Mouse (Mus musculus) kidney, postnatal 10 days (tissue): ENCODE results near the gene Nxph4.

ENCODE experiments used
- DNase-seq: peaks from one replicate; pipeline ENCODE4 v3.0.0; 2021; ENCODE audit warnings: mixed read lengths

Gene Nxph4

GRCm38 (mm10) chr10:127542084-127542483, 7.7 kb upstream of the Nxph4 start:
- DNase-seq = peak; percentile 48

GRCm38 (mm10) chr10:127541510-127541909, 7.2 kb upstream of the Nxph4 start:
- no peak for DNase-seq

- DNase-seq = peak; percentile 91
Observed at GRCm38 (mm10) chr10:127537854-127538583, 3.7 kb upstream of the Nxph4 start.

GRCm38 (mm10) chr10:127536586-127537314, 2.4 kb upstream of the Nxph4 start:
- peak; percentile 73 for DNase-seq

- DNase-seq = no peak
Observed at GRCm38 (mm10) chr10:127534929-127535384, 598 bp upstream of the Nxph4 start.

GRCm38 (mm10) chr10:127531548-127531947, 2.8 kb downstream of the Nxph4 start:
- no peak for DNase-seq

GRCm38 (mm10) chr10:127530945-127531344, 3.4 kb downstream of the Nxph4 start:
- no peak for DNase-seq

GRCm38 (mm10) chr10:127527481-127527880, 6.9 kb downstream of the Nxph4 start:
- no peak for DNase-seq

- peak; percentile 79 for DNase-seq
Observed at GRCm38 (mm10) chr10:127526681-127527080, 7.7 kb downstream of the Nxph4 start.

- DNase-seq = no peak
Observed at GRCm38 (mm10) chr10:127526048-127526447, 8.3 kb downstream of the Nxph4 start.

- DNase-seq = no peak
Observed at GRCm38 (mm10) chr10:127524646-127525255, 9.6 kb downstream of the Nxph4 start.

- peak; percentile 92 for DNase-seq
Observed at GRCm38 (mm10) chr10:127522088-127522581, 12.2 kb downstream of the Nxph4 start, which contains the start of gene Shmt2. TSS of gene Shmt2 (minus strand) at chr10:127522444.

- DNase-seq = no peak
Observed at GRCm38 (mm10) chr10:127521611-127522080, 12.7 kb downstream of the Nxph4 start.

GRCm38 (mm10) chr10:127520714-127521357, 13.5 kb downstream of the Nxph4 start:
- no peak for DNase-seq

GRCm38 (mm10) chr10:127519903-127520713, 14.3 kb downstream of the Nxph4 start:
- no peak for DNase-seq

- no peak for DNase-seq
Observed at GRCm38 (mm10) chr10:127519041-127519701, 15.2 kb downstream of the Nxph4 start.

GRCm38 (mm10) chr10:127517941-127518340, 16.4 kb downstream of the Nxph4 start:
- no peak for DNase-seq

GRCm38 (mm10) chr10:127516576-127517260, 17.6 kb downstream of the Nxph4 start:
- DNase-seq = peak; percentile 82

GRCm38 (mm10) chr10:127515983-127516459, 18.3 kb downstream of the Nxph4 start:
- no peak for DNase-seq

- DNase-seq = no peak
Observed at GRCm38 (mm10) chr10:127515271-127515982, 18.9 kb downstream of the Nxph4 start.
